ENCODE assay signal across 23 mouse cellular contexts in the genomic region with DNA sequence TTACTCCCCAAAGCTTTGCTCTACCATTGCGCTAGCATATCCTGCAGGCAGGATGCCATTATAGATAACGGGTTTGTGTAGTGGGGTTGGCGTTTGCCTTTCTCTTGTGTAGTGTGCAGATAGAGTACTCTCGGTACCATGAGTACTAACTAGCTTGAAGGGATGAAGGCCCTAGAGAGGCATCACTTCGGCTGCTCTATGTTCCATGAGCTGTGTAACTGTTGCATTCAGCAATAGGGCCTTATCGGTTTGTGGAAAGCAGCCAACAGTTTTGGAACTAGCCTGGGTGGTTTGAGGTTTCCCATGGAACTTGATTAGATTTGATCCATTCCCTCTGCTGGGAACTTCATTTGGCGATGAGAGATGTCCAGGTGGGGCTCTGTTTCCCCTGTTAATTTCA. TPM values are rescaled to one million over a fixed set of nuclear protein-coding genes. Genes with fewer than 3 reads are reported as not detected.
"Had no signal": no experiment of that assay in that cellular context is flagged by ENCODE, and none has a peak within 500 bp of the region (broad histone marks: within the 10 kb centered on the region; RNA-seq: fewer than 3 reads in every experiment).

No protein-coding gene starts in this region.

- H3K4me3 ChIP-seq: limb, embryonic 12.5 days; liver, embryonic 13.5 days; lung, embryonic 15.5 days; megakaryocyte, embryonic 14.5 days; midbrain, embryonic 15.5 days; stomach, embryonic 15.5 days had no signal

- H3K9ac ChIP-seq: limb, embryonic 12.5 days; liver, embryonic 13.5 days; liver, postnatal 0 days; lung, embryonic 15.5 days; midbrain, embryonic 15.5 days; stomach, embryonic 15.5 days had no signal

- H3K27me3 ChIP-seq: limb, embryonic 12.5 days; liver, embryonic 13.5 days; lung, embryonic 15.5 days; megakaryocyte, embryonic 14.5 days; midbrain, embryonic 15.5 days; stomach, embryonic 15.5 days had no signal

- ATAC-seq: liver, postnatal 0 days; midbrain, embryonic 15.5 days had no signal

- H3K4me2 ChIP-seq: limb, embryonic 12.5 days; liver, embryonic 13.5 days; lung, embryonic 15.5 days; midbrain, embryonic 11.5 days; midbrain, embryonic 15.5 days; stomach, embryonic 15.5 days had no signal

- DNase-seq: kidney, postnatal 10 days; kidney, postnatal 4 days; liver; liver, embryonic 13.5 days; liver, postnatal 0 days; lung, postnatal 14 days; retina, postnatal 1 day; right cerebral cortex, postnatal 14 days; thymus, adult 2 months; thymus, postnatal 25 days had no signal

- H3K36me3 ChIP-seq: limb, embryonic 12.5 days; liver, embryonic 13.5 days; lung, embryonic 15.5 days; midbrain, embryonic 15.5 days; stomach, embryonic 15.5 days had no signal

- H3K9me3 ChIP-seq: limb, embryonic 12.5 days; liver, embryonic 13.5 days; lung, embryonic 15.5 days; megakaryocyte, embryonic 14.5 days; midbrain, embryonic 15.5 days; stomach, embryonic 15.5 days had no signal

- H3K4me1 ChIP-seq: limb, embryonic 12.5 days; liver, embryonic 13.5 days; megakaryocyte, embryonic 14.5 days; midbrain, embryonic 15.5 days; stomach, embryonic 15.5 days had no signal

- H3K27ac ChIP-seq: limb, embryonic 12.5 days; liver, embryonic 13.5 days; lung, embryonic 15.5 days; macrophage; midbrain, embryonic 15.5 days; stomach, embryonic 15.5 days had no signal

RNA-seq across cellular contexts. Expression of gene Dspp, which starts 12.8 kb away (rescaled TPM):
- total RNA-seq: neutrophil, adult 5-6 weeks had no signal
- polyA plus RNA-seq: kidney, embryonic 14.5 days; limb, embryonic 12.5 days; liver, embryonic 13.5 days; liver, postnatal 0 days; macrophage; midbrain, embryonic 11.5 days; midbrain, embryonic 15.5 days; neural tube, embryonic 11.5 days; spleen, adult 2 months; stomach, embryonic 15.5 days; testis, adult 2 months; thymus, adult 2 months; urinary bladder, adult 2 months had no signal

RNA-seq across cellular contexts. Expression of gene Sparcl1, which starts 44.2 kb away (rescaled TPM):
- total RNA-seq: neutrophil, adult 5-6 weeks had no signal
- polyA plus RNA-seq: macrophage had no signal

RNA-seq across cellular contexts. Expression of gene Dmp1, which starts 44.7 kb away (rescaled TPM):
- total RNA-seq: neutrophil, adult 5-6 weeks had no signal
- polyA plus RNA-seq: kidney, embryonic 14.5 days; liver, embryonic 13.5 days; liver, postnatal 0 days; macrophage; testis, adult 2 months; thymus, adult 2 months had no signal
